Mouse (Mus musculus): Measurements from ENCODE around the gene Btbd17. TPM values are rescaled to one million over a fixed set of nuclear protein-coding genes. Genes with fewer than 3 reads are reported as not detected.
A peak's percentile ranks its signal among the peaks of the same experiment; 100 is the strongest.

The Btbd17 gene
- polyA plus RNA-seq, 1 experiment from 2014 or later, result 0.78 TPM

- no peaks in the 10 kb centered on the region for H3K36me3 ChIP-seq (ENCODE audit: insufficient read depth, low read length)
- no peak overlapping the region for H3K4me2 ChIP-seq (ENCODE audit: low read length)
- peaks cover 45% of the 10 kb centered on the region for H3K27me3 ChIP-seq (ENCODE audit: insufficient read depth, low read length)
- H3K4me1 ChIP-seq (replicated peaks; ENCODE audit: insufficient read depth, low read length), result peaks cover 30% of the 10 kb centered on the region
- H3K9ac ChIP-seq (ENCODE audit: low read depth, low read length), result no peak overlapping the region
- DNase-seq (ENCODE audit: low spot score) (no peak), ATAC-seq (replicated peaks; ENCODE audit: low FRiP score, low read depth) (no peak)
- H3K9me3 ChIP-seq (replicated peaks; ENCODE audit: low read length), result no peaks in the 10 kb centered on the region
- no peak for TF ChIP-seq CTCF (IDR thresholded peaks at IDR 0.05; ENCODE audit: low read depth)
- no peak overlapping the region for H3K4me3 ChIP-seq (replicated peaks; ENCODE audit: low read depth, low read length)
- no peak overlapping the region for H3K27ac ChIP-seq
- 69% methylated on average over 5 of the region's 5 CpGs for WGBS
Measured at GRCm38 (mm10) chr11:114792931-114793494, 2.7 kb downstream of the Btbd17 start.

GRCm38 (mm10) chr11:114791891-114792411 lies 3.8 kb downstream of the Btbd17 start:
- no peaks in the 10 kb centered on the region for H3K36me3 ChIP-seq (ENCODE audit: insufficient read depth, low read length)
- peaks cover 30% of the 10 kb centered on the region for H3K4me1 ChIP-seq (replicated peaks; ENCODE audit: insufficient read depth, low read length)
- TF ChIP-seq CTCF (IDR thresholded peaks at IDR 0.05; ENCODE audit: low read depth), result no peak
- peak overlapping the region; percentile 37 for H3K4me3 ChIP-seq (replicated peaks; ENCODE audit: low read depth, low read length)
- WGBS, result 1% methylated on average over 59 of the region's 59 CpGs
- H3K27me3 ChIP-seq (ENCODE audit: insufficient read depth, low read length), result peaks cover 53% of the 10 kb centered on the region
- no peak for DNase-seq (ENCODE audit: low spot score)
- peak overlapping the region; percentile 73 for H3K4me2 ChIP-seq (ENCODE audit: low read length)
- ATAC-seq (replicated peaks; ENCODE audit: low FRiP score, low read depth), result no peak
- H3K9ac ChIP-seq (ENCODE audit: low read depth, low read length), result peak overlapping the region; percentile 35
- no peak overlapping the region for H3K27ac ChIP-seq
- no peaks in the 10 kb centered on the region for H3K9me3 ChIP-seq (replicated peaks; ENCODE audit: low read length)

DNA sequence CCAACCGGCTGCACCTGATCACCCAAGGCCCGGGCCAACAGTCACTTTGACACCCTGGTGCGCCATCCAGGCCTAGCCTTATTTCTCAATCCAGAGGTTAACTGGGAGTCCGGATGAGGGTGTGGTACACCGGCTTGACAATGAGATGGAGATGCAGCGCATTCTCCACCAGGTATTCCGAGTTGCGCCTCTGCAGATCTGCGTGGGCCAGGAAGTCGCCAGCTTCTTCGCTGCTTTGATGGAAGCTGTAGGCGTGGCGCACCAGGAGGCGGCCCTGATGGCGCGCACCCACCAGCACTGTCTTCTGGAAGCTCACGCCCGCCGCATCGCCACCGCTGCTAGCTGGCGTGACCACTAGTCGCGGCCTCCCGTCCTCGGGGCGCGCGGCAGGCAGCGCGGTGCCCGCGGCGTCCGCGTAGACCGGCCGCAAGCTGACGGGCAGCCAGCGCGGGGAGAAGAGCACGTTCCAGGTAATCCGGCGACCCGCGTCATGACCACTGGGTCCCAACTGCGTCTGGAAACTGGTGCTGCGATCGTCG lies 4.3 kb downstream of the Btbd17 start:
- Histone ChIP-seq H3K36me3 (ENCODE audit: insufficient read depth, low read length) (no peaks in the 10 kb centered on the region), H3K9me3 (replicated peaks; ENCODE audit: low read length) (no peaks in the 10 kb centered on the region), H3K4me2 (ENCODE audit: low read length) (peak overlapping the region; percentile 73), H3K9ac (ENCODE audit: low read depth, low read length) (peak overlapping the region; percentile 27; the same call in 1 of the 2 replicates), H3K4me3 (replicated peaks; ENCODE audit: low read depth, low read length) (peak overlapping the region; percentile 37), H3K4me1 (replicated peaks; ENCODE audit: insufficient read depth, low read length) (peaks cover 30% of the 10 kb centered on the region), H3K27ac (no peak overlapping the region), H3K27me3 (ENCODE audit: insufficient read depth, low read length) (peaks cover 58% of the 10 kb centered on the region)
- TF ChIP-seq CTCF (IDR thresholded peaks at IDR 0.05; ENCODE audit: low read depth), result no peak
- ATAC-seq (replicated peaks; ENCODE audit: low FRiP score, low read depth) (no peak), DNase-seq (ENCODE audit: low spot score) (no peak)
- 3% methylated on average over 43 of the region's 50 CpGs for WGBS

- H3K9me3 ChIP-seq (replicated peaks; ENCODE audit: low read length), result no peaks in the 10 kb centered on the region
- no peak overlapping the region for H3K9ac ChIP-seq (ENCODE audit: low read depth, low read length)
- H3K4me2 ChIP-seq (ENCODE audit: low read length), result no peak overlapping the region
- no peaks in the 10 kb centered on the region for H3K36me3 ChIP-seq (ENCODE audit: insufficient read depth, low read length)
- no peak overlapping the region for H3K4me3 ChIP-seq (replicated peaks; ENCODE audit: low read depth, low read length)
- DNase-seq (ENCODE audit: low spot score), result no peak
- H3K27ac ChIP-seq, result no peak overlapping the region
- H3K27me3 ChIP-seq (ENCODE audit: insufficient read depth, low read length), result peaks cover 64% of the 10 kb centered on the region
- H3K4me1 ChIP-seq (replicated peaks; ENCODE audit: insufficient read depth, low read length), result peaks cover 27% of the 10 kb centered on the region
- WGBS, result 38% methylated on average over 4 of the region's 4 CpGs
- TF ChIP-seq CTCF (IDR thresholded peaks at IDR 0.05; ENCODE audit: low read depth), result peak; percentile 52
- ATAC-seq (replicated peaks; ENCODE audit: low FRiP score, low read depth), result no peak
Measured at GRCm38 (mm10) chr11:114790841-114791240, 4.9 kb downstream of the Btbd17 start.

- 74% methylated on average over 12 of the region's 12 CpGs for WGBS
Measured at GRCm38 (mm10) chr11:114790171-114790570, 5.6 kb downstream of the Btbd17 start.

GRCm38 (mm10) chr11:114789716-114790115 lies 6.0 kb downstream of the Btbd17 start:
- ATAC-seq (replicated peaks; ENCODE audit: low FRiP score, low read depth), result no peak
- Histone ChIP-seq H3K27ac (no peak overlapping the region), H3K4me2 (ENCODE audit: low read length) (no peak overlapping the region), H3K9ac (ENCODE audit: low read depth, low read length) (no peak overlapping the region), H3K9me3 (replicated peaks; ENCODE audit: low read length) (no peaks in the 10 kb centered on the region), H3K4me3 (replicated peaks; ENCODE audit: low read depth, low read length) (no peak overlapping the region), H3K36me3 (ENCODE audit: insufficient read depth, low read length) (no peaks in the 10 kb centered on the region), H3K4me1 (replicated peaks; ENCODE audit: insufficient read depth, low read length) (peaks cover 16% of the 10 kb centered on the region; the same call in 1 of the 2 replicates), H3K27me3 (ENCODE audit: insufficient read depth, low read length) (peaks cover 66% of the 10 kb centered on the region)
- no peak for TF ChIP-seq CTCF (IDR thresholded peaks at IDR 0.05; ENCODE audit: low read depth)
- no peak for DNase-seq (ENCODE audit: low spot score)
- 31% methylated on average over 9 of the region's 9 CpGs for WGBS

More at GRCm38 (mm10) chr11:114790171-114790570, 5.6 kb downstream of the Btbd17 start:
- H3K36me3 ChIP-seq (ENCODE audit: insufficient read depth, low read length), result no peaks in the 10 kb centered on the region
- TF ChIP-seq CTCF (IDR thresholded peaks at IDR 0.05; ENCODE audit: low read depth), result no peak
- H3K4me2 ChIP-seq (ENCODE audit: low read length), result no peak overlapping the region
- H3K9me3 ChIP-seq (replicated peaks; ENCODE audit: low read length), result no peaks in the 10 kb centered on the region
- DNase-seq (ENCODE audit: low spot score) (no peak), ATAC-seq (replicated peaks; ENCODE audit: low FRiP score, low read depth) (no peak)
- H3K4me3 ChIP-seq (replicated peaks; ENCODE audit: low read depth, low read length), result no peak overlapping the region
- H3K27ac ChIP-seq, result no peak overlapping the region
- H3K9ac ChIP-seq (ENCODE audit: low read depth, low read length), result no peak overlapping the region
- peaks cover 66% of the 10 kb centered on the region for H3K27me3 ChIP-seq (ENCODE audit: insufficient read depth, low read length)
- peaks cover 20% of the 10 kb centered on the region for H3K4me1 ChIP-seq (replicated peaks; ENCODE audit: insufficient read depth, low read length)

All from kidney, postnatal 0 days (tissue).